9 mouse cellular contexts compared by ENCODE assay signal in the genomic region with DNA sequence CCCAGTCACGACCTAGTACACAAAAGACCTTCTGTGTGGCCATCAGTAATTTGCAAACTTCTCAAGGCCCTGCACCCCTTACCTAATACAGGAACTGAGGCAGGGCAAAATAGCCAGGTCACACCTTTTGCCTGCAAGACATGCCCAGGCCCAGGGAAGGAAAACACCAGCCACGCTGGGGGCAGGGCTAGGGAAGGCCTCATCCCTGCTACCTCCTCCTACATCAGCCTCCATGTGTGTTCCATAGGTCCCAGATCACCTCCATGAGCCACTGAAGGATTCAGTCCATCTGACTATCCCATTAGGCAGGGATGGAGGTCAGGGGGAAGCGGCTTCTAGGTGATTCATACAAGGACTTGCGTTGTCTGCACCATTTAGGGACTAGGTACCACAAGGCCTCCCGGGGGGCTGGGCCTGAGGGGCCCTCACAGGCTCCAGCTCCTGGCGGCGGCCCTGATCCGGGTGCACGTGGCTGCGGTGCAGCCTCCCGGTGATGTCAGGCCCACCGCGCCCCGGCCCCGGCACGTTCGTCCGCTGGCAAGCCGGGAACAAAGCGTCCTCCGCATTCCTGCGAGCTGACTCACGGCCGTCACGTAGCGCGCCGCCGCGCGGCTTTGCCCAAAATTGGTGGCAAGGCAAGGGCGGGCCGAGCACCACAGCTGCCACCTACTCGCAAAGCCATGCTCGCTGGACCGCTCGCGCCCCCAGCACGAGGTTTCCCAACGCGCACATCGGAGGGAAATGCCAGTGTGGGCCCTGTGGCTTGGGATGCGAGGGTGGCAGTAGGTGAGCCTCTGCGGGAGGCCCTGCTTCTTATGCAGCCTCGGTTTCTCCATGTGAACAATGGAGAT. TPM values are rescaled to one million over a fixed set of nuclear protein-coding genes. Genes with fewer than 3 reads are reported as not detected.
A peak's percentile ranks its signal among the peaks of the same experiment; 100 is the strongest.
DNase-seq lines count a peak whose midpoint lies in the region; ATAC-seq and TF ChIP-seq lines count a peak whose summit lies in the region.
"Had no signal": no experiment of that assay in that cellular context is flagged by ENCODE, and none has a peak within 500 bp of the region (broad histone marks: within the 10 kb centered on the region; RNA-seq: fewer than 3 reads in every experiment).

No protein-coding gene starts in this region.

- ATAC-seq in embryonic facial prominence, embryonic 12.5 days (ENCODE audit: insufficient number of reproducible peaks, insufficient read depth, low FRiP score, low TSS enrichment): peak; percentile 57; the same call in 1 of the 2 replicates
- no peak; the same call in 1 of the 2 replicates for ATAC-seq in limb, embryonic 11.5 days (ENCODE audit: insufficient number of reproducible peaks, low FRiP score, low TSS enrichment, low read depth)
- ATAC-seq in midbrain, embryonic 14.5 days (ENCODE audit: low FRiP score, low TSS enrichment): peak; percentile 79
- peak; percentile 89 for ATAC-seq in stomach, postnatal 0 days (ENCODE audit: low FRiP score, low TSS enrichment)

- intact Hi-C loops in heart, adult 2 months (cut with DNase I): no loop called here

- no peaks in the 10 kb centered on the region for H3K36me3 ChIP-seq in embryonic facial prominence, embryonic 12.5 days
- H3K36me3 ChIP-seq in heart, adult 2 months (ENCODE audit: control insufficient read depth, insufficient read depth, low read length): no peaks in the 10 kb centered on the region
- H3K36me3 ChIP-seq in limb, embryonic 11.5 days (ENCODE audit: control insufficient read depth, insufficient read depth, low read length): no peaks in the 10 kb centered on the region
- no peaks in the 10 kb centered on the region for H3K36me3 ChIP-seq in midbrain, embryonic 14.5 days (ENCODE audit: control insufficient read depth, insufficient read depth, low read length)
- no peaks in the 10 kb centered on the region for H3K36me3 ChIP-seq in stomach, postnatal 0 days (ENCODE audit: control insufficient read depth, insufficient read depth, low read length)

- peaks cover 4% of the 10 kb centered on the region; the same call in 1 of the 2 replicates for H3K4me1 ChIP-seq in embryonic facial prominence, embryonic 12.5 days
- H3K4me1 ChIP-seq in heart, adult 2 months (ENCODE audit: control insufficient read depth, insufficient read depth, low read length): peaks cover 4% of the 10 kb centered on the region; the same call in 1 of the 2 replicates
- H3K4me1 ChIP-seq in limb, embryonic 11.5 days (ENCODE audit: control insufficient read depth, insufficient read depth, low read length): peaks cover 6% of the 10 kb centered on the region; the same call in 1 of the 2 replicates
- peaks cover 9% of the 10 kb centered on the region for H3K4me1 ChIP-seq in midbrain, embryonic 14.5 days (ENCODE audit: control insufficient read depth, insufficient read depth, low read length)
- peaks cover 3% of the 10 kb centered on the region; the same call in 1 of the 2 replicates for H3K4me1 ChIP-seq in stomach, postnatal 0 days (replicated peaks; ENCODE audit: control insufficient read depth, insufficient read depth)

- no peak overlapping the region for H3K27ac ChIP-seq in embryonic facial prominence, embryonic 12.5 days
- peak overlapping the region; percentile 28; the same call in 1 of the 2 replicates for H3K27ac ChIP-seq in heart, adult 2 months
- no peak overlapping the region for H3K27ac ChIP-seq in limb, embryonic 11.5 days (replicated peaks; ENCODE audit: low read depth, low read length)
- peak overlapping the region; percentile 45 for H3K27ac ChIP-seq in midbrain, embryonic 14.5 days (replicated peaks; ENCODE audit: low read depth, low read length)
- H3K27ac ChIP-seq in stomach, postnatal 0 days (replicated peaks): peak overlapping the region; percentile 75

- TF ChIP-seq CTCF in heart, adult 2 months (IDR thresholded peaks at IDR 0.05): no peak
- peak; percentile 11; the same call in 1 of the 2 replicates for TF ChIP-seq CTCF in stomach, postnatal 0 days (IDR thresholded peaks at IDR 0.05; ENCODE audit: low read depth)

- peak overlapping the region; percentile 49 for H3K4me2 ChIP-seq in embryonic facial prominence, embryonic 12.5 days (replicated peaks)
- peak overlapping the region; percentile 64 for H3K4me2 ChIP-seq in limb, embryonic 11.5 days (ENCODE audit: low read depth, severe bottlenecking)
- peak overlapping the region; percentile 55 for H3K4me2 ChIP-seq in midbrain, embryonic 14.5 days (ENCODE audit: low read length)
- H3K4me2 ChIP-seq in stomach, postnatal 0 days (replicated peaks; ENCODE audit: low read depth): peak overlapping the region; percentile 45

- H3K4me3 ChIP-seq in embryonic facial prominence, embryonic 12.5 days: peak overlapping the region; percentile 22
- peak overlapping the region; percentile 19; the same call in 1 of the 2 replicates for H3K4me3 ChIP-seq in heart, adult 2 months
- peak overlapping the region; percentile 24 for H3K4me3 ChIP-seq in limb, embryonic 11.5 days (ENCODE audit: low read depth, low read length)
- peak overlapping the region; percentile 19 for H3K4me3 ChIP-seq in midbrain, embryonic 14.5 days (replicated peaks; ENCODE audit: low read depth, low read length)
- peak overlapping the region; percentile 8; the same call in 1 of the 2 replicates for H3K4me3 ChIP-seq in stomach, postnatal 0 days (ENCODE audit: low read depth, low read length)

- H3K9ac ChIP-seq in embryonic facial prominence, embryonic 12.5 days: no peak overlapping the region
- H3K9ac ChIP-seq in heart, adult 2 months (ENCODE audit: low read depth, low read length): peak overlapping the region; percentile 43
- peak overlapping the region; percentile 50 for H3K9ac ChIP-seq in limb, embryonic 11.5 days (ENCODE audit: low read length)
- peak overlapping the region; percentile 59 for H3K9ac ChIP-seq in midbrain, embryonic 14.5 days (replicated peaks; ENCODE audit: low read length)
- no peak overlapping the region for H3K9ac ChIP-seq in stomach, postnatal 0 days (ENCODE audit: low read length)

- TF ChIP-seq POLR2A in heart, adult 2 months (IDR thresholded peaks at IDR 0.05; ENCODE audit: insufficient read depth, low read depth, low read length): no peak

- H3K27me3 ChIP-seq in embryonic facial prominence, embryonic 12.5 days: no peaks in the 10 kb centered on the region
- H3K27me3 ChIP-seq in heart, adult 2 months (ENCODE audit: control insufficient read depth, insufficient read depth, low read length): no peaks in the 10 kb centered on the region
- 0 out of 2 replicates have a peak, but pooled peaks cover 2% of the 10 kb centered on the region for H3K27me3 ChIP-seq in limb, embryonic 11.5 days (ENCODE audit: control insufficient read depth, insufficient read depth, low read length)
- H3K27me3 ChIP-seq in midbrain, embryonic 14.5 days (ENCODE audit: control insufficient read depth, insufficient read depth, low read length): no peaks in the 10 kb centered on the region
- no peaks in the 10 kb centered on the region for H3K27me3 ChIP-seq in stomach, postnatal 0 days (ENCODE audit: control insufficient read depth, insufficient read depth, low read length)

- no peaks in the 10 kb centered on the region for H3K79me2 ChIP-seq in heart, adult 2 months (replicated peaks; ENCODE audit: control insufficient read depth, insufficient read depth, low read length)

- H3K9me3 ChIP-seq in embryonic facial prominence, embryonic 12.5 days: no peaks in the 10 kb centered on the region
- no peaks in the 10 kb centered on the region for H3K9me3 ChIP-seq in limb, embryonic 11.5 days (ENCODE audit: control insufficient read depth, low read length)
- no peaks in the 10 kb centered on the region for H3K9me3 ChIP-seq in midbrain, embryonic 14.5 days (ENCODE audit: control insufficient read depth, low read length)
- H3K9me3 ChIP-seq in stomach, postnatal 0 days (ENCODE audit: control insufficient read depth, low read length): no peaks in the 10 kb centered on the region

- DNase-seq in adrenal gland, postnatal 10 days: peak; percentile 90
- DNase-seq in heart, adult 2 months: peak; percentile 82 to 87
- peak; percentile 37 for DNase-seq in kidney, adult 11 months
- peak; percentile 80 for DNase-seq in limb, embryonic 11.5 days (ENCODE audit: low spot score)
- peak; percentile 84 for DNase-seq in midbrain, embryonic 14.5 days
- DNase-seq in stomach, postnatal 0 days (ENCODE audit: low spot score): peak; percentile 88
- no peak for DNase-seq in adipocyte (ENCODE audit: low spot score)

- WGBS in embryonic facial prominence, embryonic 12.5 days: 4% methylated on average over 45 of the region's 45 CpGs
- WGBS in heart, adult 2 months: 7% methylated on average over 45 of the region's 45 CpGs
- WGBS in limb, embryonic 11.5 days: 5% methylated on average over 45 of the region's 45 CpGs
- WGBS in midbrain, embryonic 14.5 days: 6% methylated on average over 45 of the region's 45 CpGs
- WGBS in stomach, postnatal 0 days: 5% methylated on average over 40 of the region's 45 CpGs

- TF ChIP-seq EP300 in heart, adult 2 months (IDR thresholded peaks at IDR 0.05; ENCODE audit: insufficient read depth, low read depth, low read length): 0 out of 2 replicates have a peak, but pooled peaks have one; percentile 32
- peak; percentile 83 for TF ChIP-seq EP300 in stomach, postnatal 0 days (optimal IDR thresholded peaks at IDR 0.05)

RNA-seq across cellular contexts. Expression of a gene that starts 12.5 kb away (rescaled TPM):
- total RNA-seq in adrenal gland, postnatal 10 days (2021): not detected
- 0.54 and 0.71 TPM in 2 replicates for polyA plus RNA-seq in embryonic facial prominence, embryonic 12.5 days (2016; fragmentation: Nextera tagmentation; extraction: Ambion mirVana)
- total RNA-seq in heart, adult 2 months (2021): not detected
- 0.55 TPM in 1 of 2 replicates, not detected in the other for polyA plus RNA-seq in heart, adult 2 months (2012; rRNA removed)
- 0.13 TPM in 1 of 2 replicates, not detected in the other for polyA plus RNA-seq in limb, embryonic 11.5 days (2014; fragmentation: Nextera tagmentation; extraction: Ambion mirVana)
- polyA plus RNA-seq in midbrain, embryonic 14.5 days (2014; fragmentation: Nextera tagmentation; extraction: Ambion mirVana): 0.18 TPM in 1 of 2 replicates, not detected in the other
- 1.9 and 2.2 TPM in 2 replicates for polyA plus RNA-seq in stomach, postnatal 0 days (2015; fragmentation: Nextera tagmentation; extraction: Ambion mirVana)
- total RNA-seq: left cerebral cortex, postnatal 10 days had no signal

Comparison
In these comparisons a context has a peak if more than half of its experiments do, and no peak if none do; other contexts are left out.
1. H3K27ac ChIP-seq: peak in heart, adult 2 months (single experiment), midbrain, embryonic 14.5 days (single experiment) and stomach, postnatal 0 days (single experiment); none in embryonic facial prominence, embryonic 12.5 days (single experiment) and limb, embryonic 11.5 days (single experiment).
2. H3K9ac ChIP-seq: peak in heart, adult 2 months (single experiment), limb, embryonic 11.5 days (single experiment) and midbrain, embryonic 14.5 days (single experiment); none in embryonic facial prominence, embryonic 12.5 days (single experiment) and stomach, postnatal 0 days (single experiment).
3. Peak in every context shown above with its lines, with median percentiles within 50 percentile points of each other: H3K4me2 ChIP-seq and H3K4me3 ChIP-seq.